Mouse (Mus musculus): ENCODE results near the gene Rnf216. TPM values are rescaled to one million over a fixed set of nuclear protein-coding genes. Genes with fewer than 3 reads are reported as not detected.

Rnf216 gene
- polyA plus RNA-seq, 2 experiments = 9.7 to 10.8 TPM

GRCm38 (mm10) chr5:143084898-143085297 lies 27.9 kb downstream of the Rnf216 start:
- H3K4me3 ChIP-seq (ENCODE audit: insufficient read depth in 1 of 2, low read depth in 2 of 2, low read length in 2 of 2) = no peak overlapping the region
- no peaks in the 10 kb centered on the region for H3K9me3 ChIP-seq (ENCODE audit: control insufficient read depth, low read length)
- WGBS (ENCODE audit: insufficient replicate concordance) = 69% methylated on average over 4 of the region's 4 CpGs
- no peak overlapping the region for H3K9ac ChIP-seq (replicated peaks)
- DNase-seq (ENCODE audit: low read depth in 3 of 3, low spot score in 3 of 3) (no peak), ATAC-seq (ENCODE audit: insufficient read depth) (no peak)
- no peaks in the 10 kb centered on the region for H3K27me3 ChIP-seq (ENCODE audit: control insufficient read depth, insufficient read depth, low read length)
- H3K27ac ChIP-seq = no peak overlapping the region
- no peak for TF ChIP-seq EP300 (IDR thresholded peaks at IDR 0.05; ENCODE audit: low read depth)
- TF ChIP-seq CTCF (IDR thresholded peaks at IDR 0.05; ENCODE audit: low read depth) = peak; percentile 79
- peaks cover 65% of the 10 kb centered on the region for H3K36me3 ChIP-seq (replicated peaks; ENCODE audit: control insufficient read depth, insufficient read depth, low read depth)
- no peak overlapping the region for H3K4me2 ChIP-seq (ENCODE audit: low read depth)
- no peaks in the 10 kb centered on the region for H3K4me1 ChIP-seq (replicated peaks; ENCODE audit: control insufficient read depth in 2 of 2, insufficient read depth in 2 of 2, low read length in 1 of 2)

- H3K27ac ChIP-seq = no peak overlapping the region
- no peak for ATAC-seq (ENCODE audit: insufficient read depth)
- H3K27me3 ChIP-seq (ENCODE audit: control insufficient read depth, insufficient read depth, low read length) = no peaks in the 10 kb centered on the region
- H3K4me1 ChIP-seq (replicated peaks; ENCODE audit: control insufficient read depth in 2 of 2, insufficient read depth in 2 of 2, low read length in 1 of 2) = peaks cover 3 to 4% of the 10 kb centered on the region in 2 experiments; a peak in 3 of 4 replicates
- peaks cover 66% of the 10 kb centered on the region for H3K36me3 ChIP-seq (replicated peaks; ENCODE audit: control insufficient read depth, insufficient read depth, low read depth)
- no peak overlapping the region for H3K4me2 ChIP-seq (ENCODE audit: low read depth)
- H3K9me3 ChIP-seq (ENCODE audit: control insufficient read depth, low read length) = no peaks in the 10 kb centered on the region
- DNase-seq (ENCODE audit: low read depth in 3 of 3, low spot score in 3 of 3) = no peak
- no peak overlapping the region for H3K4me3 ChIP-seq (ENCODE audit: insufficient read depth in 1 of 2, low read depth in 2 of 2, low read length in 2 of 2)
- no peak for TF ChIP-seq EP300 (IDR thresholded peaks at IDR 0.05; ENCODE audit: low read depth)
- TF ChIP-seq CTCF (IDR thresholded peaks at IDR 0.05; ENCODE audit: low read depth) = no peak
- H3K9ac ChIP-seq (replicated peaks) = no peak overlapping the region
- WGBS (ENCODE audit: insufficient replicate concordance) = 92% methylated on average over 1 of the region's 1 CpGs
Observed at GRCm38 (mm10) chr5:143079806-143080205, 33.0 kb downstream of the Rnf216 start.

- H3K27me3 ChIP-seq (ENCODE audit: control insufficient read depth, insufficient read depth, low read length) = no peaks in the 10 kb centered on the region
- H3K9ac ChIP-seq (replicated peaks) = no peak overlapping the region
- no peak overlapping the region for H3K4me3 ChIP-seq (ENCODE audit: insufficient read depth in 1 of 2, low read depth in 2 of 2, low read length in 2 of 2)
- DNase-seq (ENCODE audit: low read depth in 3 of 3, low spot score in 3 of 3) (no peak), ATAC-seq (ENCODE audit: insufficient read depth) (peak; percentile 58; the same call in 1 of the 2 replicates)
- TF ChIP-seq EP300 (IDR thresholded peaks at IDR 0.05; ENCODE audit: low read depth) (peak; percentile 16; the same call in 1 of the 2 replicates), CTCF (IDR thresholded peaks at IDR 0.05; ENCODE audit: low read depth) (no peak)
- H3K27ac ChIP-seq = peak overlapping the region; percentile 30; the same call in 1 of the 2 replicates
- H3K36me3 ChIP-seq (replicated peaks; ENCODE audit: control insufficient read depth, insufficient read depth, low read depth) = peaks cover 67% of the 10 kb centered on the region
- no peak overlapping the region for H3K4me2 ChIP-seq (ENCODE audit: low read depth)
- WGBS (ENCODE audit: insufficient replicate concordance) = 44% methylated on average over 3 of the region's 3 CpGs
- H3K9me3 ChIP-seq (ENCODE audit: control insufficient read depth, low read length) = no peaks in the 10 kb centered on the region
- H3K4me1 ChIP-seq (replicated peaks; ENCODE audit: control insufficient read depth in 2 of 2, insufficient read depth in 2 of 2, low read length in 1 of 2) = peaks cover 3 to 4% of the 10 kb centered on the region in 2 experiments; a peak in 3 of 4 replicates
Observed at GRCm38 (mm10) chr5:143076603-143077143, 36.1 kb downstream of the Rnf216 start.

GRCm38 (mm10) chr5:143075987-143076386 lies 36.8 kb downstream of the Rnf216 start:
- peaks cover 65% of the 10 kb centered on the region for H3K36me3 ChIP-seq (replicated peaks; ENCODE audit: control insufficient read depth, insufficient read depth, low read depth)
- WGBS (ENCODE audit: insufficient replicate concordance) = 89% methylated on average over 2 of the region's 2 CpGs
- ATAC-seq (ENCODE audit: insufficient read depth) = no peak

GRCm38 (mm10) chr5:143069048-143069447 lies 43.7 kb downstream of the Rnf216 start:
- H3K4me1 ChIP-seq (replicated peaks; ENCODE audit: control insufficient read depth in 2 of 2, insufficient read depth in 2 of 2, low read length in 1 of 2) = peaks cover 28 to 30% of the 10 kb centered on the region in 2 experiments
- no peak overlapping the region for H3K4me2 ChIP-seq (ENCODE audit: low read depth)
- WGBS (ENCODE audit: insufficient replicate concordance) = 62% methylated on average over 2 of the region's 2 CpGs
- H3K9ac ChIP-seq (replicated peaks) = no peak overlapping the region
- H3K9me3 ChIP-seq (ENCODE audit: control insufficient read depth, low read length) = no peaks in the 10 kb centered on the region
- H3K36me3 ChIP-seq (replicated peaks; ENCODE audit: control insufficient read depth, insufficient read depth, low read depth) = peaks cover 39% of the 10 kb centered on the region
- no peaks in the 10 kb centered on the region for H3K27me3 ChIP-seq (ENCODE audit: control insufficient read depth, insufficient read depth, low read length)
- DNase-seq (ENCODE audit: low read depth in 3 of 3, low spot score in 3 of 3) (no peak), ATAC-seq (ENCODE audit: insufficient read depth) (0 out of 2 replicates have a peak, but pooled peaks have one; percentile 9)
- TF ChIP-seq EP300 (IDR thresholded peaks at IDR 0.05; ENCODE audit: low read depth) (no peak), CTCF (IDR thresholded peaks at IDR 0.05; ENCODE audit: low read depth) (no peak)
- no peak overlapping the region for H3K4me3 ChIP-seq (ENCODE audit: insufficient read depth in 1 of 2, low read depth in 2 of 2, low read length in 2 of 2)
- 0 out of 2 replicates have a peak overlapping the region, but pooled peaks have one; percentile 12 for H3K27ac ChIP-seq

More at GRCm38 (mm10) chr5:143075987-143076386, 36.8 kb downstream of the Rnf216 start:
- Histone ChIP-seq H3K9ac (replicated peaks) (no peak overlapping the region), H3K4me1 (replicated peaks; ENCODE audit: control insufficient read depth in 2 of 2, insufficient read depth in 2 of 2, low read length in 1 of 2) (peaks cover 3 to 4% of the 10 kb centered on the region in 2 experiments; a peak in 3 of 4 replicates), H3K9me3 (ENCODE audit: control insufficient read depth, low read length) (no peaks in the 10 kb centered on the region), H3K27ac (no peak overlapping the region), H3K4me2 (ENCODE audit: low read depth) (no peak overlapping the region), H3K4me3 (ENCODE audit: insufficient read depth in 1 of 2, low read depth in 2 of 2, low read length in 2 of 2) (no peak overlapping the region), H3K27me3 (ENCODE audit: control insufficient read depth, insufficient read depth, low read length) (no peaks in the 10 kb centered on the region)
- no peak for DNase-seq (ENCODE audit: low read depth in 3 of 3, low spot score in 3 of 3)
- no peak for TF ChIP-seq EP300 (IDR thresholded peaks at IDR 0.05; ENCODE audit: low read depth)
- TF ChIP-seq CTCF (IDR thresholded peaks at IDR 0.05; ENCODE audit: low read depth) = no peak
